Mouse (Mus musculus): Measurements from ENCODE around the gene Slc4a10.
"Not testable (repeated sequence)": the region's sequence is repeated elsewhere in the genome, so short reads cannot be mapped to it uniquely, and the experiment has no call there.

Slc4a10 gene

GRCm38 (mm10) chr2:62046421-62046845 lies at the start of gene Slc4a10:
Slc4a10 (plus strand) TSS chr2:62046462.
- DNase-seq: no peak

- not testable (repeated sequence) for DNase-seq
Measured at GRCm38 (mm10) chr2:62001251-62001650, 45.0 kb upstream of the Slc4a10 start.

- no peak for DNase-seq
Measured at GRCm38 (mm10) chr2:62018209-62018608, 28.1 kb upstream of the Slc4a10 start.

GRCm38 (mm10) chr2:62046861-62047503 lies 720 bp downstream of the Slc4a10 start:
- DNase-seq: no peak

GRCm38 (mm10) chr2:62047504-62048005 lies 1.3 kb downstream of the Slc4a10 start:
- DNase-seq: no peak

GRCm38 (mm10) chr2:62048116-62048515 lies 1.9 kb downstream of the Slc4a10 start:
- DNase-seq: no peak

- no peak for DNase-seq
Measured at GRCm38 (mm10) chr2:62076512-62076911, 30.2 kb downstream of the Slc4a10 start.

- DNase-seq: no peak
Measured at GRCm38 (mm10) chr2:62087566-62087965, 41.3 kb downstream of the Slc4a10 start.

GRCm38 (mm10) chr2:62088715-62089114 lies 42.5 kb downstream of the Slc4a10 start:
- no peak for DNase-seq

GRCm38 (mm10) chr2:62089208-62089607 lies 42.9 kb downstream of the Slc4a10 start:
- no peak for DNase-seq

- DNase-seq: no peak
Measured at GRCm38 (mm10) chr2:62100526-62100925, 54.3 kb downstream of the Slc4a10 start.

- DNase-seq: no peak
Measured at GRCm38 (mm10) chr2:62115346-62115745, 69.1 kb downstream of the Slc4a10 start.

GRCm38 (mm10) chr2:62129975-62130374 lies 83.7 kb downstream of the Slc4a10 start:
- no peak for DNase-seq

- DNase-seq: no peak
Measured at GRCm38 (mm10) chr2:62134911-62135310, 88.6 kb downstream of the Slc4a10 start.

GRCm38 (mm10) chr2:62147636-62148035 lies 101.4 kb downstream of the Slc4a10 start:
- no peak for DNase-seq

- DNase-seq: no peak
Measured at GRCm38 (mm10) chr2:62149421-62149820, 103.2 kb downstream of the Slc4a10 start.

- DNase-seq: no peak
Measured at GRCm38 (mm10) chr2:62150830-62151229, 104.6 kb downstream of the Slc4a10 start.

GRCm38 (mm10) chr2:62210109-62210508 lies 163.8 kb downstream of the Slc4a10 start:
- DNase-seq: no peak

GRCm38 (mm10) chr2:62211106-62211505 lies 164.8 kb downstream of the Slc4a10 start:
- DNase-seq: no peak

GRCm38 (mm10) chr2:62227563-62227962 lies 181.3 kb downstream of the Slc4a10 start:
- DNase-seq: no peak

GRCm38 (mm10) chr2:62231271-62231670 lies 185.0 kb downstream of the Slc4a10 start:
- no peak for DNase-seq

GRCm38 (mm10) chr2:62244167-62244566 lies 197.9 kb downstream of the Slc4a10 start:
- DNase-seq: no peak

- no peak for DNase-seq
Measured at GRCm38 (mm10) chr2:62268467-62268866, 222.2 kb downstream of the Slc4a10 start.

- no peak for DNase-seq
Measured at GRCm38 (mm10) chr2:62271840-62272239, 225.6 kb downstream of the Slc4a10 start.

- no peak for DNase-seq
Measured at GRCm38 (mm10) chr2:62278779-62279178, 232.5 kb downstream of the Slc4a10 start.
